Mouse (Mus musculus): ENCODE results near the gene Pitpnm3. TPM values are rescaled to one million over a fixed set of nuclear protein-coding genes. Genes with fewer than 3 reads are reported as not detected.

The Pitpnm3 gene
- polyA plus RNA-seq, 1 experiment from 2014 or later = 0.56 TPM

DNA sequence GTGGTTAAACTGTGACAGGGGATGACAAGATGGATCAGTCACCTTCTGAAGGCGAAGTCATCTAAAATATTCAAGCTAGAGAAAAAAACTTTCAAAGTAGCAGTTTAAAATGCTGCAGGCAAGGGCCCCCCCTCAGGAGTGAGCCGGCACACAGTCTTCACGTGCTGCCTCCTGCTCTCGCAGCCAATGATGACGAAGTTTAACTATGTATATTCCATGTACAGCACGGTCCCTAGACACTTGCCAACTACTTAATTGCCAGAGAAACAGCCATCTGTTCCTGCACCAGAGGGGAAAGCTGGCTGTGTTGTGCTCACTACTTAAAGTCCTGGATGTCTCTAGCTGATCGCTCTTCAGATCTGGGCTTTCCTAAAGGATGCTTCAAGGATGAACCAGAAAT, 67.6 kb downstream of the Pitpnm3 start:
- no peak overlapping the region for H3K4me3 ChIP-seq (ENCODE audit: low read depth, low read length)
- 83% methylated on average over 7 of the region's 7 CpGs for WGBS
- no peaks in the 10 kb centered on the region for H3K36me3 ChIP-seq (ENCODE audit: control insufficient read depth, insufficient read depth, low read length)
- H3K4me1 ChIP-seq (ENCODE audit: control insufficient read depth, insufficient read depth, low read length) = no peaks in the 10 kb centered on the region
- no peak for ATAC-seq (ENCODE audit: low FRiP score)
- no peaks in the 10 kb centered on the region for H3K27me3 ChIP-seq (ENCODE audit: control insufficient read depth, insufficient read depth, low read length)
- peak; percentile 80 for DNase-seq (ENCODE audit: low spot score, missing footprints)
- H3K9ac ChIP-seq (ENCODE audit: low read length) = no peak overlapping the region
- H3K27ac ChIP-seq (ENCODE audit: low read depth, low read length) = no peak overlapping the region
- H3K9me3 ChIP-seq (ENCODE audit: control insufficient read depth, low read length) = no peaks in the 10 kb centered on the region
- H3K4me2 ChIP-seq = no peak overlapping the region

DNA sequence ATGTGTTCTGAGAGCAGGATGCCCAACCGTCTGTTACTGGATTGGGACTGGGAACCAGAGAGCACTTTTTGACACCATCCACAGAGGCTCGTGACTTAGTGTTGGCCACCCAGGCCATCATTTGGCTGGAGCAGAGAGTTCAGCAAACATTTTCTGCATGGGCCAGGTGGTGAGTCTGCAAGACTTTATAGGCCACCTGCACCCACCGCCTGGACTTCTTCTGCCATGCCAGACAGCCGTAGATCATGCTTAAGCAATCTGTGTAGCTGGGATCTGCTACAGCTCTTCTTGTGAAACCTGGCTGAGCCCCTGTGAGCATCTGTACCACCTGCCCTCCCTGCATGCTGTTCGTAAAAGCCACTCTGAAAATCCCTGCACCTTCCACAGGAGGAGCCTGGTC, 68.3 kb downstream of the Pitpnm3 start:
- Histone ChIP-seq H3K27me3 (ENCODE audit: control insufficient read depth, insufficient read depth, low read length) (no peaks in the 10 kb centered on the region), H3K4me1 (ENCODE audit: control insufficient read depth, insufficient read depth, low read length) (no peaks in the 10 kb centered on the region), H3K36me3 (ENCODE audit: control insufficient read depth, insufficient read depth, low read length) (no peaks in the 10 kb centered on the region), H3K4me2 (no peak overlapping the region), H3K27ac (ENCODE audit: low read depth, low read length) (no peak overlapping the region), H3K9ac (ENCODE audit: low read length) (no peak overlapping the region), H3K4me3 (ENCODE audit: low read depth, low read length) (no peak overlapping the region), H3K9me3 (ENCODE audit: control insufficient read depth, low read length) (no peaks in the 10 kb centered on the region)
- WGBS = 79% methylated on average over 5 of the region's 5 CpGs
- DNase-seq (ENCODE audit: low spot score, missing footprints) = peak; percentile 69
- no peak for ATAC-seq (ENCODE audit: low FRiP score)

DNA sequence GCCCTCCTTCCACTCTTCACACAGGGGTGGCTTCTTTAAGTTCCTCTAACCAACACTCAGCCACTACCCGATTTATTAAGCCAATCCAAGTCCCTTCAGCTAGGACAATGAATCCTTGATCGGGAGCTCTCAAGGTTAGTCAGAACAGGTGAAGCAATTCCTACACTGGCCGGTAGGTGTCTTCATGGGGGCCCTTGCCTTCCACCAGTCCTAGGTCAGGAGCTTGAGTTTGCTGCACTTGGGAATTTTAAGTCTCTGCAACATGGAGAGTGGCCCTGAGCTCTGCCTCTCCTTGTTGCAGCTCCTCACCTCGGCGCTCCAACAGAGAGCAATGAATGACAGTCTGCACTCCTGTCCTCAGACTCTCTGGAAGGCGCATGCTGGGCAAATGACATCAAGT, 69.2 kb downstream of the Pitpnm3 start:
- Histone ChIP-seq H3K4me3 (ENCODE audit: low read depth, low read length) (no peak overlapping the region), H3K27ac (ENCODE audit: low read depth, low read length) (no peak overlapping the region), H3K9ac (ENCODE audit: low read length) (no peak overlapping the region), H3K4me2 (no peak overlapping the region), H3K9me3 (ENCODE audit: control insufficient read depth, low read length) (no peaks in the 10 kb centered on the region), H3K4me1 (ENCODE audit: control insufficient read depth, insufficient read depth, low read length) (no peaks in the 10 kb centered on the region), H3K36me3 (ENCODE audit: control insufficient read depth, insufficient read depth, low read length) (no peaks in the 10 kb centered on the region), H3K27me3 (ENCODE audit: control insufficient read depth, insufficient read depth, low read length) (no peaks in the 10 kb centered on the region)
- ATAC-seq (ENCODE audit: low FRiP score) (no peak), DNase-seq (ENCODE audit: low spot score, missing footprints) (peak; percentile 86)
- WGBS = 39% methylated on average over 6 of the region's 6 CpGs

DNA sequence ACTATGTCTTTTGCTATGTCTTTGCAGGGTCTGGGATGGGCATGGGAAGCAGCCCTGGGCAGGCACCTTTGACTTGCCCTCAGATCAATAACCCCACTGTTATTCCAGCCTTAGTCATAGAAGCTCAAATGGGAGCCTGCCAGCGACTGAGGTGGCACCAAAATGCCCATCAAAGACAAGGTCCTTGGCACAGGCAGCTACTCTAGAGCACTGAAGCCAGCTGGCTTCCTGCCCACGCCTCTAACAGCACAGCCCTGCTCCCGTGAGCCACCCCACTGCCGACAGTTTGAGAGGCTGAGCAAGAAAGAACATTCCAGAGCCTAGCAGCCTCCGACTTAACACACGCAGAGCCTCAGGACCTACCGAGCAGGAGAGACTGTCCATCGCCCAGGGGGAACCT, 70.5 kb downstream of the Pitpnm3 start:
- WGBS = 93% methylated on average over 8 of the region's 8 CpGs
- no peaks in the 10 kb centered on the region for H3K4me1 ChIP-seq (ENCODE audit: control insufficient read depth, insufficient read depth, low read length)
- no peak overlapping the region for H3K27ac ChIP-seq (ENCODE audit: low read depth, low read length)
- H3K27me3 ChIP-seq (ENCODE audit: control insufficient read depth, insufficient read depth, low read length) = no peaks in the 10 kb centered on the region
- ATAC-seq (ENCODE audit: low FRiP score) (no peak), DNase-seq (ENCODE audit: low spot score, missing footprints) (peak; percentile 28)
- H3K9ac ChIP-seq (ENCODE audit: low read length) = no peak overlapping the region
- no peak overlapping the region for H3K4me3 ChIP-seq (ENCODE audit: low read depth, low read length)
- H3K4me2 ChIP-seq = no peak overlapping the region
- H3K36me3 ChIP-seq (ENCODE audit: control insufficient read depth, insufficient read depth, low read length) = no peaks in the 10 kb centered on the region
- no peaks in the 10 kb centered on the region for H3K9me3 ChIP-seq (ENCODE audit: control insufficient read depth, low read length)

DNA sequence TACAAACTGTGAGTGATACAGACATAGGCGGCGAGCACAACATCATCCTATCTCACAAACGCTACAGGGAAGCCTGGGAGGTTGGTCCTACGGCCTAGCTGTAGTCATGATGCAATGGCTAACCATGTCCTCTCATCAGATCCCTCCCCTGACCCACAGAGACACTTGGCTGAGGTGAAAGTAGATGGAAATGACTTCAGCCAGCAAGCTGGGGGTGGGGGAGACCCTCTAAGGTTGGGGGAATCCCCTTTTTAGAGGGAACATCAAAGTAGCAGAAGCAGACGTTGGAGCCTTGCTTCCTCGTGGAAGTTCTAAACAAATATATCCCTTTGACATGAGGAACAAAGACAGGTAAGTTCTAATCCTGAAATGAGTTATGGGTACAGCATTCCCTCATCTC, 71.2 kb downstream of the Pitpnm3 start:
- no peak overlapping the region for H3K27ac ChIP-seq (ENCODE audit: low read depth, low read length)
- WGBS = 79% methylated on average over 6 of the region's 6 CpGs
- H3K9me3 ChIP-seq (ENCODE audit: control insufficient read depth, low read length) = no peaks in the 10 kb centered on the region
- no peaks in the 10 kb centered on the region for H3K4me1 ChIP-seq (ENCODE audit: control insufficient read depth, insufficient read depth, low read length)
- DNase-seq (ENCODE audit: low spot score, missing footprints) = peak; percentile 31
- H3K36me3 ChIP-seq (ENCODE audit: control insufficient read depth, insufficient read depth, low read length) = no peaks in the 10 kb centered on the region
- no peak overlapping the region for H3K4me3 ChIP-seq (ENCODE audit: low read depth, low read length)
- H3K4me2 ChIP-seq = no peak overlapping the region
- H3K27me3 ChIP-seq (ENCODE audit: control insufficient read depth, insufficient read depth, low read length) = no peaks in the 10 kb centered on the region
- H3K9ac ChIP-seq (ENCODE audit: low read length) = no peak overlapping the region
- no peak for ATAC-seq (ENCODE audit: low FRiP score)

DNA sequence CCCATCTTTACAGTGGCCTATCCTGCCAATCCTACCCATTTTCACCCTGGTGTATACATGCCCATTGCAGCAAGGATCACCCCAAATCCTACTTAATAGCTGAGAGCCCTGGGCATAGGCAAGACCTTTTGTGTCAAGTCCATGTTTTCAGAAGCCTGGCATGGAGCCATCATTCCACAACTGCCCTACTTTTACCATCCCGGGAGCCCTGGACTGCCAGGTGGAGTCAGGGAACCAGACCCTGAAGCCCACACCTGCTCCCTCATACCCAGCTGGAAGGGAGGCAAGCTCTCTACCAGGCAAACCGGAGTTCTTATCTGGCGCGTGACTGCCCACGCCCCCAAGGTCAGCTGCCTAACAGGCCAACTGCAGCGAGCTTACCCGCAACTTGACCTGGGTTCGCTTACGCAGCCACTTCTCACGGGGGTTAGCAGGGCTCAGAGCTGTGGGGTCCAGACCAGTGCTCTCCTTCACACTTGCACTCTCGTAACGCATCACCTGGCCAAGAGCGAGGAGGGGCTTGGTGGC, 74.4 kb downstream of the Pitpnm3 start:
- Histone ChIP-seq H3K4me3 (ENCODE audit: low read depth, low read length) (no peak overlapping the region), H3K36me3 (ENCODE audit: control insufficient read depth, insufficient read depth, low read length) (no peaks in the 10 kb centered on the region), H3K27me3 (ENCODE audit: control insufficient read depth, insufficient read depth, low read length) (no peaks in the 10 kb centered on the region), H3K9ac (ENCODE audit: low read length) (no peak overlapping the region), H3K27ac (ENCODE audit: low read depth, low read length) (no peak overlapping the region), H3K9me3 (ENCODE audit: control insufficient read depth, low read length) (no peaks in the 10 kb centered on the region), H3K4me1 (ENCODE audit: control insufficient read depth, insufficient read depth, low read length) (no peaks in the 10 kb centered on the region), H3K4me2 (no peak overlapping the region)
- WGBS = 87% methylated on average over 13 of the region's 13 CpGs
- DNase-seq (ENCODE audit: low spot score, missing footprints) = no peak
- ATAC-seq (ENCODE audit: low FRiP score) = no peak

DNA sequence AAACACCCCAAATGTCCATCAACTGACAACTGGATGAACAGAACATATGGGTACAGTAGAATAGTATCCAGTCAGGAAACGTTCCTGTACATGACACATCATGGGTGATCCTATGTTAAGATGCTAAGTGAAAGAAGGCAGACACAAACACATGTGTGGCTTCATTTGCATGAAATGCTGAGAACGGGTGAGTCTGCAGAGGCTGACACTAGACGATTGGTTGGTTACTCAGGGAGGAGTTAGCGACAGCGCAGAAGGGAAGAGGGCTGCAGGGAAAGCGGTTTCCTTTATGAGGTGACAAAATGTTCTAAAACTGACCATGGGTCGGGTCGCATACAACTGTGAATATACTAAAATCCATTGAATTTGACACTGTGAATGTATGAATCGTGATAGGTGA, 75.2 kb downstream of the Pitpnm3 start:
- WGBS = 84% methylated on average over 9 of the region's 9 CpGs
- Histone ChIP-seq H3K4me1 (ENCODE audit: control insufficient read depth, insufficient read depth, low read length) (no peaks in the 10 kb centered on the region), H3K36me3 (ENCODE audit: control insufficient read depth, insufficient read depth, low read length) (no peaks in the 10 kb centered on the region), H3K27ac (ENCODE audit: low read depth, low read length) (no peak overlapping the region), H3K4me3 (ENCODE audit: low read depth, low read length) (no peak overlapping the region), H3K9ac (ENCODE audit: low read length) (no peak overlapping the region), H3K27me3 (ENCODE audit: control insufficient read depth, insufficient read depth, low read length) (no peaks in the 10 kb centered on the region), H3K4me2 (no peak overlapping the region), H3K9me3 (ENCODE audit: control insufficient read depth, low read length) (no peaks in the 10 kb centered on the region)
- ATAC-seq (ENCODE audit: low FRiP score) = no peak
- DNase-seq (ENCODE audit: low spot score, missing footprints) = no peak

DNA sequence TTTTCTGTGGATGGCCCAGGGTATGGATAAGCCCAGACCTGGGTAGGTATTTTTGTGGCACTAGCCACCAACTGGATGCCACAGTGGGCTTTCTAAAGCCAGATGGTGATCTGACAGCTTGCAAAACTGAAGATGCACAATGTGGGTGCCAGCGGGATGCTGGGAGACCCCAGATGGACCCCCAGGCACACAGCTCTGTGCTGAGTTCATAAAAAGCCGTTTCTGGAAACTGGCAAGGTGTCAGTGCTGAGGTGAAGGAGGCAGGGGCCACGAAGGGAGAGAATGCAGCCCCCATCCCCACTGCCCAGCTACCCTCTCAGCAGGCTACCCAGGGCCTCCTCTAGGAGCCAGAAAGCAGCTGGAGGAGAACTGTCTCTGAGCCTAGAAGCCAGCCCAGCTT, 78.4 kb downstream of the Pitpnm3 start:
- H3K4me1 ChIP-seq (ENCODE audit: control insufficient read depth, insufficient read depth, low read length) = no peaks in the 10 kb centered on the region
- DNase-seq (ENCODE audit: low spot score, missing footprints) (no peak), ATAC-seq (ENCODE audit: low FRiP score) (no peak)
- 74% methylated on average over 3 of the region's 3 CpGs for WGBS
- no peak overlapping the region for H3K9ac ChIP-seq (ENCODE audit: low read length)
- no peak overlapping the region for H3K27ac ChIP-seq (ENCODE audit: low read depth, low read length)
- no peak overlapping the region for H3K4me2 ChIP-seq
- no peak overlapping the region for H3K4me3 ChIP-seq (ENCODE audit: low read depth, low read length)
- no peaks in the 10 kb centered on the region for H3K36me3 ChIP-seq (ENCODE audit: control insufficient read depth, insufficient read depth, low read length)
- H3K9me3 ChIP-seq (ENCODE audit: control insufficient read depth, low read length) = no peaks in the 10 kb centered on the region
- H3K27me3 ChIP-seq (ENCODE audit: control insufficient read depth, insufficient read depth, low read length) = no peaks in the 10 kb centered on the region

DNA sequence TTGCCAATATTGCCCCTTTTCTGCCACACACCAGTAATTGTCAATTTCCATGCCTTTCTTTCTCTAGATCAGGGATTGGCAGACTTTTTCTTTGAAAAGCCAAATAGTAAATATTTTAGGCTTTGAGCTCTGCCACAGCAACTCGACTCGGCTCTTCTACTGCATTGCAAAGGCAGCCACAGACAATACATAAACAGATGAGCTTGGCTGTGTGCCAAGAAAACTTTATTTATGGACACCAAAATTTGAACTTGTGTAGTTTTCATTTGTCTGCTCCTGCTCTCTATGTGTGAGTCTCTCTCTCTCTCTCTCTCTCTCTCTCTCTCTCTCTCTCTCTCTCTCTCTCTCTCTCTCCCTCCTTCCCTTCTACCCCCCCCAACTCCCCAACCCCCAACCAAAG, 80.4 kb downstream of the Pitpnm3 start:
- Histone ChIP-seq H3K4me3 (ENCODE audit: low read depth, low read length) (no peak overlapping the region), H3K4me2 (no peak overlapping the region), H3K36me3 (ENCODE audit: control insufficient read depth, insufficient read depth, low read length) (no peaks in the 10 kb centered on the region), H3K4me1 (ENCODE audit: control insufficient read depth, insufficient read depth, low read length) (peaks cover 7% of the 10 kb centered on the region; the same call in 1 of the 2 replicates), H3K27me3 (ENCODE audit: control insufficient read depth, insufficient read depth, low read length) (peaks cover 14% of the 10 kb centered on the region), H3K9ac (ENCODE audit: low read length) (no peak overlapping the region), H3K27ac (ENCODE audit: low read depth, low read length) (no peak overlapping the region), H3K9me3 (ENCODE audit: control insufficient read depth, low read length) (no peaks in the 10 kb centered on the region)
- WGBS = 52% methylated on average over 2 of the region's 2 CpGs
- ATAC-seq (ENCODE audit: low FRiP score) (no peak), DNase-seq (ENCODE audit: low spot score, missing footprints) (no peak)

DNA sequence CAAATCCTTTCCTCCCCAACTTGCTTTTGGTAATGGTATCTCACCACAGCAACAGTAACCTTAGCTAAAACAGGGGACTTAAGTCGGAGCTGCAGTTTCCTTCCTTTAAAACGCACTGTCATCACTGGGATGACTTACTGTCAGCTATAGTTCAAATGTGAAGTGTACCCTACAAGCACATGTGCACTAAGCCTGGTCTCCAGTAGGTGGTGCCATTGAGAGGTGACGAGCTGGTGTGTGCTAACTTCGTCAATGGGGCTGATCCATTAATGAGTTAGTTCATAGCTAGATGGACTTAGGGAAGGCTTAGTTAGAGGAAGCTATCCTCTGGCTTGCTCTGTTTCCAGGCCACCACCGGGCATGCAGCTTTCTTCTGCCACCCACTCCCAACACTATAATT, 82.9 kb downstream of the Pitpnm3 start:
- no peaks in the 10 kb centered on the region for H3K9me3 ChIP-seq (ENCODE audit: control insufficient read depth, low read length)
- no peaks in the 10 kb centered on the region for H3K36me3 ChIP-seq (ENCODE audit: control insufficient read depth, insufficient read depth, low read length)
- DNase-seq (ENCODE audit: low spot score, missing footprints) (peak; percentile 94), ATAC-seq (ENCODE audit: low FRiP score) (peak; percentile 40; the same call in 1 of the 2 replicates)
- no peak overlapping the region for H3K9ac ChIP-seq (ENCODE audit: low read length)
- H3K27me3 ChIP-seq (ENCODE audit: control insufficient read depth, insufficient read depth, low read length) = peaks cover 17% of the 10 kb centered on the region
- WGBS = 14% methylated on average over 5 of the region's 5 CpGs
- H3K4me1 ChIP-seq (ENCODE audit: control insufficient read depth, insufficient read depth, low read length) = peaks cover 7% of the 10 kb centered on the region; the same call in 1 of the 2 replicates
- H3K4me3 ChIP-seq (ENCODE audit: low read depth, low read length) = no peak overlapping the region
- H3K4me2 ChIP-seq = no peak overlapping the region
- H3K27ac ChIP-seq (ENCODE audit: low read depth, low read length) = no peak overlapping the region

Measured in midbrain, embryonic 11.5 days (tissue).